Mouse (Mus musculus) hematopoietic multipotent progenitor cell, adult 10-12 weeks (in vitro differentiated cells): Measurements from ENCODE around the gene Arr3. TPM values are rescaled to one million over a fixed set of nuclear protein-coding genes. Genes with fewer than 3 reads are reported as not detected.

Source experiments
- polyA plus RNA-seq: library from polyadenylated mRNA; stranded (reverse); fragments of >175 nt; gene quantifications from 2 replicates; pipeline ENCODE4 v1.2.3, GENCODE M21; 2012; ENCODE audit warnings: low replicate concordance

Arr3 gene
- not detected in 2 replicates for polyA plus RNA-seq

GRCm38 (mm10) chrX:100605314-100605713 is at the start of gene Arr3:
Gene Arr3 (plus strand): TSS chrX:100605497.

GRCm38 (mm10) chrX:100571951-100572350 is 33.3 kb upstream of the Arr3 start, which contains the start of gene Awat1:
Gene Awat1 (plus strand): TSS chrX:100572251.

GRCm38 (mm10) chrX:100594791-100595190 is 10.5 kb upstream of the Arr3 start, which contains the start of gene P2ry4:
Gene P2ry4 (minus strand): TSS chrX:100594869.

GRCm38 (mm10) chrX:100625546-100625801 is 20.2 kb downstream of the Arr3 start, which contains the start of gene Kif4:
Gene Kif4 (plus strand): TSS chrX:100625737.

GRCm38 (mm10) chrX:100625802-100626793 is 20.8 kb downstream of the Arr3 start, which contains the start of gene Pdzd11:
Gene Pdzd11 (minus strand): TSS chrX:100626568.

Other genes with a start within 250 kb of the Arr3 start
- gene Otud6a, start 176.5 kb upstream of the Arr3 start, polyA plus RNA-seq = not detected in 2 replicates
- gene Awat2, start 162.8 kb upstream of the Arr3 start, polyA plus RNA-seq = 0.06 TPM in 1 of 2 replicates, not detected in the other
- gene Igbp1, start 111.2 kb upstream of the Arr3 start, polyA plus RNA-seq = 5.7 and 18.6 TPM in 2 replicates
- not detected in 2 replicates for gene Dgat2l6, start 80.7 kb upstream of the Arr3 start, polyA plus RNA-seq
- not detected in 2 replicates for gene Awat1, start 33.2 kb upstream of the Arr3 start, polyA plus RNA-seq
- not detected in 2 replicates for gene P2ry4, start 10.6 kb upstream of the Arr3 start, polyA plus RNA-seq
- 0.55 and 1.2 TPM in 2 replicates for gene Kif4, start 20.2 kb downstream of the Arr3 start, polyA plus RNA-seq
- gene Pdzd11, start 21.1 kb downstream of the Arr3 start, polyA plus RNA-seq = 1.4 and 8.0 TPM in 2 replicates
- 0.05 and 1.00 TPM in 2 replicates for gene Gdpd2, start 124.4 kb downstream of the Arr3 start, polyA plus RNA-seq
- gene Dlg3, start 162.2 kb downstream of the Arr3 start, polyA plus RNA-seq = 1.4 and 2.1 TPM in 2 replicates